Mouse (Mus musculus) liver, embryonic 15.5 days (tissue): ENCODE results near the gene Fbxw27. TPM values are rescaled to one million over a fixed set of nuclear protein-coding genes. Genes with fewer than 3 reads are reported as not detected.
A peak's percentile ranks its signal among the peaks of the same experiment; 100 is the strongest.
"Not testable (repeated sequence)": the region's sequence is repeated elsewhere in the genome, so short reads cannot be mapped to it uniquely, and the experiment has no call there.

Experiments
- ATAC-seq: fragments of 200-750 bp; cut with Nextera tagmentation; 2 replicates; pipeline ENCODE4 v1.8.0; 2017; ENCODE audit warnings: moderate number of reproducible peaks, mild to moderate bottlenecking, moderate library complexity; ENCODE audit not compliant: insufficient read depth
- H3K27ac ChIP-seq: fragments of 300-500 bp; sonication (generic); replicated peaks from 2 replicates; pipeline ENCODE4 v1.5.1; 2015; ENCODE audit warnings: mild to moderate bottlenecking, inconsistent platforms
- H3K27me3 ChIP-seq: fragments of 300-500 bp; sonication (generic); 2 replicates; pipeline ENCODE4 v1.6.1; 2015; ENCODE audit warnings: mild to moderate bottlenecking, inconsistent platforms
- H3K36me3 ChIP-seq: fragments of 300-500 bp; sonication (generic); replicated peaks from 2 replicates; pipeline ENCODE4 v1.6.1; 2015; ENCODE audit warnings: moderate library complexity, mild to moderate bottlenecking, inconsistent platforms
- H3K4me1 ChIP-seq: fragments of 300-500 bp; sonication (generic); replicated peaks from 2 replicates; pipeline ENCODE4 v1.6.1; 2015; ENCODE audit warnings: inconsistent platforms
- H3K4me2 ChIP-seq: fragments of 300-500 bp; sonication (generic); 2 replicates; pipeline ENCODE4 v1.6.1; 2015; ENCODE audit warnings: moderate library complexity, mild to moderate bottlenecking, inconsistent platforms
- H3K4me3 ChIP-seq: fragments of 300-500 bp; sonication (generic); replicated peaks from 2 replicates; pipeline ENCODE4 v1.5.1; 2015; ENCODE audit warnings: mild to moderate bottlenecking, inconsistent platforms
- H3K9ac ChIP-seq: fragments of 300-500 bp; sonication (generic); 2 replicates; pipeline ENCODE4 v1.6.1; 2015; ENCODE audit warnings: moderate library complexity, mild to moderate bottlenecking, inconsistent platforms
- H3K9me3 ChIP-seq: fragments of 300-500 bp; sonication (generic); replicated peaks from 2 replicates; pipeline ENCODE4 v1.6.1; 2016; ENCODE audit warnings: inconsistent platforms
- WGBS: fragments of 180-500 bp; shearing (Covaris S2); methylation state at CpG from one replicate; pipeline ENCODE4 v1.1.7; 2015; ENCODE audit warnings: mixed read lengths; ENCODE audit not compliant: insufficient replicate concordance; 5-methylcytosine and 5-hydroxymethylcytosine counted together
- polyA plus RNA-seq: library from polyadenylated mRNA; unstranded; fragments of >200 nt; fragmentation: Nextera tagmentation; extraction: Ambion mirVana; gene quantifications from 2 replicates; pipeline ENCODE4 v1.2.1, GENCODE M21; 2015

Fbxw27 gene
- polyA plus RNA-seq = not detected in 2 replicates

DNA sequence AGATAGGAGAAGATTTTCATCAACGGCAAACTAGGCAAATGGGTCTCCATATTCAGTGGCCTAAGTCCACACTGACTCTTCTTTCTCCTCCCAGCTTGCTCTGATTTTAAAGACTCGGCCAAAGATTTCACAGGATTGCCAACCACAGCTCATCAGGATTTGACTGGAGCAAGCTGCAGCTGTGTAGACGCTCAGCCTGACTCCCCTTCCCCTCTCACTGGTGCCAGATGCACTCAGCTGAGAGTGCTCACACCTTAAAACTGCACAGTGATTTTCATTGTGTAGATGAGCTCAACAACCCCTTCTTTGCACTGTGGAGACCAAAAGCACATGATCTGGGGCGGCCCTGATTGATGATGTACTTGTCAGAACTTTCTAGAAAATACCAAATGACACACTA lies at the start of gene Fbxw27:
TSS of gene Fbxw27 (minus strand) at position 101 of the 400 bp plus-strand sequence.
- not testable (repeated sequence) for H3K36me3 ChIP-seq, ATAC-seq, H3K4me2 ChIP-seq, H3K9ac ChIP-seq, H3K27me3 ChIP-seq, H3K4me1 ChIP-seq, H3K27ac ChIP-seq, H3K9me3 ChIP-seq, H3K4me3 ChIP-seq
- 52% methylated on average over 4 of the region's 4 CpGs for WGBS

DNA sequence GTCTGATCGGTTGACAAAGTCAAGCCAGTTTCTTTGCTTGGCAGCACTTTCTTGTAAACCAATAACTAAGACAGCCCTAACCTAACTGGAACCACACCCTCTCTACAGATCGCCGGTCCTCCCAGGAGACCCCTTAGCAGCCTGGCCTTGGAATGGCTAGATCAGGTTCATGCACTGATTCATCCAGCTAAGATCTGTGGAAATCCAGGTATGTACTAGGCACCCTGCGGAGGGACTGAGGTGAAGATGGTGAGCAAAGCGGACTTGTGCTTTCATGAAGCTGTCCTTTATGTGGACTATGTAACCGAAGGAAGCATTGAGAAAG lies 42.6 kb upstream of the Fbxw27 start:
- Histone ChIP-seq H3K9ac (peak overlapping the region; percentile 57), H3K9me3 (no peaks in the 10 kb centered on the region), H3K27me3 (no peaks in the 10 kb centered on the region), H3K27ac (peak overlapping the region; percentile 54; the same call in 1 of the 2 replicates), H3K4me3 (peak overlapping the region; percentile 68), H3K36me3 (peaks cover 20% of the 10 kb centered on the region; the same call in 1 of the 2 replicates), H3K4me1 (peaks cover 19% of the 10 kb centered on the region), H3K4me2 (peak overlapping the region; percentile 87)
- peak; percentile 16 for ATAC-seq
- 6% methylated on average over 6 of the region's 6 CpGs for WGBS

GRCm38 (mm10) chr9:109832391-109833087 lies 42.1 kb upstream of the Fbxw27 start, which contains the start of gene Nme6:
Nme6 (plus strand) TSS chr9:109832749.
- Histone ChIP-seq H3K36me3 (peaks cover 15% of the 10 kb centered on the region; the same call in 1 of the 2 replicates), H3K27ac (peak within 1 kb of the TSS; percentile 73), H3K9me3 (no peaks in the 10 kb centered on the region), H3K4me3 (peak within 1 kb of the TSS; percentile 68), H3K27me3 (no peaks in the 10 kb centered on the region), H3K4me1 (peaks cover 19% of the 10 kb centered on the region), H3K4me2 (peak within 1 kb of the TSS; percentile 87), H3K9ac (peak within 1 kb of the TSS; percentile 57)
- under 1% methylated on average over 32 of the region's 32 CpGs for WGBS
- peak; percentile 96 for ATAC-seq

- H3K4me1 ChIP-seq = peaks cover 21% of the 10 kb centered on the region
- H3K27me3 ChIP-seq = no peaks in the 10 kb centered on the region
- peak; percentile 51 for ATAC-seq
- no peak overlapping the region for H3K9ac ChIP-seq
- H3K9me3 ChIP-seq = no peaks in the 10 kb centered on the region
- no peak overlapping the region for H3K27ac ChIP-seq
- no peaks in the 10 kb centered on the region for H3K36me3 ChIP-seq
- H3K4me3 ChIP-seq = no peak overlapping the region
- H3K4me2 ChIP-seq = no peak overlapping the region
- WGBS = 27% methylated on average over 5 of the region's 5 CpGs
Observed at GRCm38 (mm10) chr9:109826181-109826580, 35.7 kb upstream of the Fbxw27 start.

GRCm38 (mm10) chr9:109825739-109826138 lies 35.3 kb upstream of the Fbxw27 start:
- no peaks in the 10 kb centered on the region for H3K27me3 ChIP-seq
- H3K36me3 ChIP-seq = no peaks in the 10 kb centered on the region
- H3K4me3 ChIP-seq = no peak overlapping the region
- ATAC-seq = peak; percentile 89
- H3K9ac ChIP-seq = no peak overlapping the region
- 18% methylated on average over 4 of the region's 4 CpGs for WGBS
- no peaks in the 10 kb centered on the region for H3K9me3 ChIP-seq
- H3K27ac ChIP-seq = no peak overlapping the region
- H3K4me2 ChIP-seq = no peak overlapping the region
- H3K4me1 ChIP-seq = peaks cover 21% of the 10 kb centered on the region

- no peaks in the 10 kb centered on the region for H3K9me3 ChIP-seq
- WGBS = 22% methylated on average over 6 of the region's 6 CpGs
Observed at GRCm38 (mm10) chr9:109816341-109816740, 25.9 kb upstream of the Fbxw27 start.

DNA sequence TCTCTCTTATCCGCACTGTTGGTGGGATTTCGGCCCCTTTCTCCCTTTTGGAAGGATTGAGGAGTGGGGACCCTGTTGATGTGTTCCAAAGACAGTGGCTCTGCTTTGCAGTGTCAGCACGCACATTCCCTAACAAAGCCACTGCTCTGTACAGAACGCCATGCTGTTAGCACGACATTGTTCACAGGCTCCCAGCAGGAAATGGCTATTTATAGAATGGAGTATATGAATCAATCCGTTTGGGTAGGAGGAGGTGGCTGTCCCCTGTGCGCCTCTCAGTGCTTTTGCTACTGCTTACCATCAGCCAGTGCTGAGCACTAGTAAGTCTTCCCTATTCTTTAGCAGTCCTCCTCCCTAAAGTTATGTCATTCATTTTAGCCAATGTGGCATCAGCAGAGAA lies 23.0 kb upstream of the Fbxw27 start:
- WGBS = 30% methylated on average over 7 of the region's 7 CpGs

More at GRCm38 (mm10) chr9:109816341-109816740, 25.9 kb upstream of the Fbxw27 start:
- Histone ChIP-seq H3K27me3 (no peaks in the 10 kb centered on the region), H3K36me3 (no peaks in the 10 kb centered on the region), H3K27ac (no peak overlapping the region), H3K4me2 (no peak overlapping the region), H3K4me1 (no peaks in the 10 kb centered on the region), H3K9ac (no peak overlapping the region), H3K4me3 (no peak overlapping the region)
- no peak for ATAC-seq

DNA sequence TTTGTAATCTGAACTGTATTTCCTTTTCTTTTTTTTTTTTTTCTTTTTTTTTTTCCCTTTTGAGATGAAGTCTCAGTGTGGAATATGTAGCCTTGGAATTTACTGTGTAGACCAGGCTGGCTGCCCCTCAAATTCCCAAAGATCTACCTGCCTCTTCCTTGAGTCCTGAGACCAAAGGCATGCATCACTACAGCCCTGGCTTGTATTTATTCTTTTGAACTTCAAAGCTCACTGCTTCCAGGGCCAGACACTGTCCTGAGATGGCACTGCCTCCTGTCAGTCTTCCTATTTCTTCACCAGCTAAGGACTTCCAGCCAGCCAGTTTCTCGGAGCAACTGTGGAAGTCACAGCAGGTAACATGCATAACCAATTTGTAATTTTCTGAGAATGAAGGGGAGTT lies 21.5 kb upstream of the Fbxw27 start, which contains the start of gene Spink8:
TSS of gene Spink8 (plus strand) at position 301 of the 400 bp plus-strand sequence.
- no peaks in the 10 kb centered on the region for H3K9me3 ChIP-seq
- H3K27me3 ChIP-seq = no peaks in the 10 kb centered on the region
- no peak within 1 kb of the TSS for H3K4me2 ChIP-seq
- H3K36me3 ChIP-seq = no peaks in the 10 kb centered on the region
- ATAC-seq = no peak
- H3K27ac ChIP-seq = no peak within 1 kb of the TSS
- WGBS = 57% methylated on average over 1 of the region's 1 CpGs
- no peak within 1 kb of the TSS for H3K9ac ChIP-seq
- H3K4me1 ChIP-seq = no peaks in the 10 kb centered on the region
- H3K4me3 ChIP-seq = no peak within 1 kb of the TSS

More for the DNA sequence above, 23.0 kb upstream of the Fbxw27 start:
- no peaks in the 10 kb centered on the region for H3K36me3 ChIP-seq
- H3K4me1 ChIP-seq = no peaks in the 10 kb centered on the region
- H3K4me2 ChIP-seq = no peak overlapping the region
- no peaks in the 10 kb centered on the region for H3K9me3 ChIP-seq
- ATAC-seq = no peak
- H3K27ac ChIP-seq = no peak overlapping the region
- H3K9ac ChIP-seq = no peak overlapping the region
- H3K4me3 ChIP-seq = no peak overlapping the region
- no peaks in the 10 kb centered on the region for H3K27me3 ChIP-seq

DNA sequence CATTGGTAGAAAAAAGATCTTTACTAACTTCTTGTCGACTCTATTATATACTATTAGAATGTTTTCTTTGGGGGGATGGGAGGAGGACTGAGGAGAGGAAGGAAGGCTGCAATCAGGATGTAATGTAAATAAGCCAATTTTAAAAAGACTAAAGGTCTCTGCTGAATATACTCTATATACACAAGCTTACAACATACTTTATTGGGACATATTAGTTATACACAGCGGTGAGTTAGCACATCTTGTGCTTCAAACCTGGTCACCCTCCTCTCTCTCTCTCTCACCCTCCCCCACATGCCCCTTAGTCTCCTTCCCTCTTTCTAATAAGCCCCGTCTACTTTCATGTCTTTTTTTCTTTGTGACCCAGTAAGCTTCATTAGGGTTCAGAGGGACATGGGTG lies 17.4 kb upstream of the Fbxw27 start:
- H3K27me3 ChIP-seq = no peaks in the 10 kb centered on the region
- H3K27ac ChIP-seq = no peak overlapping the region
- no peak overlapping the region for H3K9ac ChIP-seq
- no peak for ATAC-seq
- WGBS = 34% methylated on average over 3 of the region's 3 CpGs
- no peaks in the 10 kb centered on the region for H3K9me3 ChIP-seq
- no peak overlapping the region for H3K4me2 ChIP-seq
- no peak overlapping the region for H3K4me3 ChIP-seq
- no peaks in the 10 kb centered on the region for H3K4me1 ChIP-seq
- H3K36me3 ChIP-seq = no peaks in the 10 kb centered on the region

- Histone ChIP-seq H3K36me3 (no peaks in the 10 kb centered on the region), H3K27me3 (no peaks in the 10 kb centered on the region), H3K9me3 (no peaks in the 10 kb centered on the region), H3K4me1 (no peaks in the 10 kb centered on the region), H3K9ac (no peak overlapping the region), H3K27ac (no peak overlapping the region), H3K4me3 (no peak overlapping the region), H3K4me2 (no peak overlapping the region)
- 64% methylated on average over 2 of the region's 2 CpGs for WGBS
- ATAC-seq = no peak
Observed at GRCm38 (mm10) chr9:109806695-109807293, 16.3 kb upstream of the Fbxw27 start.

DNA sequence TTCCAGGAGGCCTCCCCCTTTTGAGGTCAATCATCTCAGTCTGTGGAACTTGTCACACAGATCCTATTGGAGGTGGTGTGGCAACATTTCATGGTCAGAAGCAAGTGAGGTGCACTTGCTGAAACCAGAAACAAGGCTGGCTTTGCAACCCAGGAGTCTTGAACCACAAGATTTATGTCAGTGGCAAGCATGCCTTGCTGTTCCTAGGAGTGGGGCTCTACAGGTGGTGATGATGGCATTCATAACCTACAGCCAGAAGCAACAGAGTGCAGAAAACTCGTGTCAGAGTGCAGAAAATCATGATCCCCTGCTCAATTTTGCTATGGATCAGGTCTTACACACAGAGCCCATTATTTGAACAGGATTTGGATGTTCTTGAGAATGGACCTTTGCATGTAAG lies 15.8 kb upstream of the Fbxw27 start:
- H3K9me3 ChIP-seq = no peaks in the 10 kb centered on the region
- no peaks in the 10 kb centered on the region for H3K36me3 ChIP-seq
- H3K9ac ChIP-seq = no peak overlapping the region
- no peak for ATAC-seq
- H3K4me3 ChIP-seq = no peak overlapping the region
- H3K27ac ChIP-seq = no peak overlapping the region
- 16% methylated on average over 1 of the region's 1 CpGs for WGBS
- no peaks in the 10 kb centered on the region for H3K27me3 ChIP-seq
- no peaks in the 10 kb centered on the region for H3K4me1 ChIP-seq
- no peak overlapping the region for H3K4me2 ChIP-seq
